Mouse (Mus musculus): Measurements from ENCODE around the gene Pitpnc1. TPM values are rescaled to one million over a fixed set of nuclear protein-coding genes. Genes with fewer than 3 reads are reported as not detected.

Gene Pitpnc1
- polyA plus RNA-seq, 1 experiment: 18.5 TPM

DNA sequence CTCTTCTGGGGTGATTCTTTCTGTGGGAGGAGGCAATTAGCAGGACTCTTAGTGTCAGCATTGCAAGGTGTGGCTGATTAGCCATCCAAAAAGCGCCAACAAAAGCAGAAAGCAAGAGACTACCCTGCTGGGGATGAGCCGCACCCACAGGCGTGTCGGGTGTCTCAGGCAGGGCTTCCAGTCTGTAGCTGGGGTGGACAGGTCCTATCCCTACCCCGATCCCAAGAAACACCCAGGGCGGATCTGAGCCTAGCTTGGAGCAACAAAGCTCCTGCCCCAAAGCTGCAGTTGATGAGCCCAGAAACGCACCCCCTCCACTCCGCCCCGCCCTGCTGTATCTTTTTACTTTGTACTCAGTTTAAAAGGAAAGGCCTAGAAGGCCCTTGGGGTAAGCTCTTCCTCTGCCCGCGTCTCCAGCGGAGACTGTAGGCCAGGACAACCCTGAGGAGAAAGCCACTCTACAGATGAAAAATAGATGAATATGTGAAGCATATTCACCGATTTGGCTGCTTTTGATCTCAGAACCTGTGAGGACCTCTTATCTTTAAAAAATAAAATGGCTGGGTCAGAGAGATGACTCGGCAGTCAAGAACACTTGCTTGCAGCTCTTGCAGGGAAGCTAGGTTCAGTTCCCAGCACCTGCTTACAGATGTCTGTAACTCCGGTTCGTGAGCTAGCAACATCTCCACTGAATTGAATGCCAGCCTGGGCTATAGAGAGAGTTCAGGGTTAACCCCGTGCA is 21.2 kb downstream of the Pitpnc1 start:
- no peaks in the 10 kb centered on the region for H3K27me3 ChIP-seq (replicated peaks; ENCODE audit: control insufficient read depth, insufficient read depth, low read length)
- H3K36me3 ChIP-seq (ENCODE audit: control insufficient read depth, insufficient read depth, low read length): no peaks in the 10 kb centered on the region
- 71% methylated on average over 17 of the region's 17 CpGs for WGBS
- no peak overlapping the region for H3K4me3 ChIP-seq (ENCODE audit: insufficient read depth, low read depth, low read length)
- no peak for DNase-seq
- H3K4me1 ChIP-seq (ENCODE audit: control insufficient read depth, insufficient read depth, low read length): peaks cover 17% of the 10 kb centered on the region
- H3K27ac ChIP-seq (ENCODE audit: insufficient read depth, low read depth, low read length): 0 out of 2 replicates have a peak overlapping the region, but pooled peaks have one; percentile 12
- TF ChIP-seq POLR2A (IDR thresholded peaks at IDR 0.05; ENCODE audit: low read depth, low read length): no peak
- TF ChIP-seq CTCF (conservative IDR thresholded peaks at IDR 0.05; ENCODE audit: insufficient read depth, insufficient read length, low read depth, low read length): no peak

GRCm38 (mm10) chr11:107447915-107448314 is 22.6 kb downstream of the Pitpnc1 start:
- no peak for TF ChIP-seq POLR2A (IDR thresholded peaks at IDR 0.05; ENCODE audit: low read depth, low read length)
- no peak for TF ChIP-seq CTCF (conservative IDR thresholded peaks at IDR 0.05; ENCODE audit: insufficient read depth, insufficient read length, low read depth, low read length)
- no peak for DNase-seq
- peaks cover 19% of the 10 kb centered on the region for H3K4me1 ChIP-seq (ENCODE audit: control insufficient read depth, insufficient read depth, low read length)
- H3K4me3 ChIP-seq (ENCODE audit: insufficient read depth, low read depth, low read length): no peak overlapping the region
- 88% methylated on average over 9 of the region's 9 CpGs for WGBS
- H3K36me3 ChIP-seq (ENCODE audit: control insufficient read depth, insufficient read depth, low read length): no peaks in the 10 kb centered on the region
- no peaks in the 10 kb centered on the region for H3K27me3 ChIP-seq (replicated peaks; ENCODE audit: control insufficient read depth, insufficient read depth, low read length)
- H3K27ac ChIP-seq (ENCODE audit: insufficient read depth, low read depth, low read length): no peak overlapping the region

DNA sequence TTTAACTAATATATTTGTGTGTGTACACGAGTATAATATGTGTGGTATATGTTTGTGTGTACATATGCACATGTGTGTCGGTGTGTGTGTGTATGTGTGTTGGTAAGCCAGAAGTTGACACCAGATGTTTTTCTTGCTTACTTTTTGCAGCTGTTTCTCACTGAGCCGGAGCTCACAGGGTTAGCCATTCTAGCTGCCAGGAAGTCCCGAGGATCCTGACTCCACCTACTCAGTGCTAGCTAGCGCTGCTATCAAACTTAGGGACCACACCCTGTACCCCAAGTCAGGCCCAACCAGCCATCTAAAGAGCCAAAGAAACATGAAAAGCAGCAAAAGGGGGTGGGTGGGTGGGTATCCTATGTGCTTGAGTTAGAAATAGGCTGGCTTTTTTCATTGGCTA is 23.1 kb downstream of the Pitpnc1 start:
- Histone ChIP-seq H3K36me3 (ENCODE audit: control insufficient read depth, insufficient read depth, low read length) (no peaks in the 10 kb centered on the region), H3K4me3 (ENCODE audit: insufficient read depth, low read depth, low read length) (no peak overlapping the region), H3K4me1 (ENCODE audit: control insufficient read depth, insufficient read depth, low read length) (peaks cover 19% of the 10 kb centered on the region), H3K27me3 (replicated peaks; ENCODE audit: control insufficient read depth, insufficient read depth, low read length) (no peaks in the 10 kb centered on the region), H3K27ac (ENCODE audit: insufficient read depth, low read depth, low read length) (no peak overlapping the region)
- TF ChIP-seq POLR2A (IDR thresholded peaks at IDR 0.05; ENCODE audit: low read depth, low read length) (no peak), CTCF (conservative IDR thresholded peaks at IDR 0.05; ENCODE audit: insufficient read depth, insufficient read length, low read depth, low read length) (no peak)
- DNase-seq: no peak
- 44% methylated on average over 5 of the region's 5 CpGs for WGBS

DNA sequence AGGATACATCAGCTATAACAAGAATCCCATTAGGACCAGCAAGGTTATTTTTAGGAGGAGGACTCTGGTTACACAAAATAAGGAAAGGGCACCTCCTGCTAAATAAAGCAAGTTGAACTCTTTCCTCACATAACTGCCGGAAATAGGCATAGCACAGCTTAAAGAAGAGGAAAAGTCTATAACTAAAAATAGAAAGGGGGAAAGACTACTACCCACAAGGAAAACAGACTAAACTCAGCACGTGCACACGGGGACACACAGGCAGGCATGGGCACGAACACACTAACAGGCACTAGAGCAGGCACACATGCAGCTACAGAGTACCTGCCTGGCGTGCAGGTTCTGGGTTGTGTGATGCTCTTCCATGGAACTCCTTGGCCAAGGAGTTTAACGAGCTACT is 23.8 kb downstream of the Pitpnc1 start:
- TF ChIP-seq POLR2A (IDR thresholded peaks at IDR 0.05; ENCODE audit: low read depth, low read length): no peak
- no peak for TF ChIP-seq CTCF (conservative IDR thresholded peaks at IDR 0.05; ENCODE audit: insufficient read depth, insufficient read length, low read depth, low read length)
- peaks cover 15% of the 10 kb centered on the region for H3K4me1 ChIP-seq (ENCODE audit: control insufficient read depth, insufficient read depth, low read length)
- 56% methylated on average over 6 of the region's 6 CpGs for WGBS
- H3K4me3 ChIP-seq (ENCODE audit: insufficient read depth, low read depth, low read length): no peak overlapping the region
- no peak overlapping the region for H3K27ac ChIP-seq (ENCODE audit: insufficient read depth, low read depth, low read length)
- no peaks in the 10 kb centered on the region for H3K36me3 ChIP-seq (ENCODE audit: control insufficient read depth, insufficient read depth, low read length)
- no peaks in the 10 kb centered on the region for H3K27me3 ChIP-seq (replicated peaks; ENCODE audit: control insufficient read depth, insufficient read depth, low read length)
- no peak for DNase-seq

GRCm38 (mm10) chr11:107445683-107446082 is 24.8 kb downstream of the Pitpnc1 start:
- Histone ChIP-seq H3K27ac (ENCODE audit: insufficient read depth, low read depth, low read length) (no peak overlapping the region), H3K27me3 (replicated peaks; ENCODE audit: control insufficient read depth, insufficient read depth, low read length) (no peaks in the 10 kb centered on the region)

GRCm38 (mm10) chr11:107443121-107444095 is 27.1 kb downstream of the Pitpnc1 start:
- no peaks in the 10 kb centered on the region for H3K36me3 ChIP-seq (ENCODE audit: control insufficient read depth, insufficient read depth, low read length)
- peaks cover 7% of the 10 kb centered on the region for H3K4me1 ChIP-seq (ENCODE audit: control insufficient read depth, insufficient read depth, low read length)
- WGBS: 57% methylated on average over 12 of the region's 12 CpGs
- H3K27me3 ChIP-seq (replicated peaks; ENCODE audit: control insufficient read depth, insufficient read depth, low read length): no peaks in the 10 kb centered on the region
- DNase-seq: no peak
- H3K4me3 ChIP-seq (ENCODE audit: insufficient read depth, low read depth, low read length): no peak overlapping the region
- TF ChIP-seq POLR2A (IDR thresholded peaks at IDR 0.05; ENCODE audit: low read depth, low read length): no peak
- no peak for TF ChIP-seq CTCF (conservative IDR thresholded peaks at IDR 0.05; ENCODE audit: insufficient read depth, insufficient read length, low read depth, low read length)
- no peak overlapping the region for H3K27ac ChIP-seq (ENCODE audit: insufficient read depth, low read depth, low read length)

More at GRCm38 (mm10) chr11:107445683-107446082, 24.8 kb downstream of the Pitpnc1 start:
- Histone ChIP-seq H3K4me1 (ENCODE audit: control insufficient read depth, insufficient read depth, low read length) (peaks cover 10% of the 10 kb centered on the region), H3K36me3 (ENCODE audit: control insufficient read depth, insufficient read depth, low read length) (no peaks in the 10 kb centered on the region), H3K4me3 (ENCODE audit: insufficient read depth, low read depth, low read length) (no peak overlapping the region)
- no peak for TF ChIP-seq POLR2A (IDR thresholded peaks at IDR 0.05; ENCODE audit: low read depth, low read length)
- TF ChIP-seq CTCF (conservative IDR thresholded peaks at IDR 0.05; ENCODE audit: insufficient read depth, insufficient read length, low read depth, low read length): no peak
- 81% methylated on average over 3 of the region's 3 CpGs for WGBS
- no peak for DNase-seq

DNA sequence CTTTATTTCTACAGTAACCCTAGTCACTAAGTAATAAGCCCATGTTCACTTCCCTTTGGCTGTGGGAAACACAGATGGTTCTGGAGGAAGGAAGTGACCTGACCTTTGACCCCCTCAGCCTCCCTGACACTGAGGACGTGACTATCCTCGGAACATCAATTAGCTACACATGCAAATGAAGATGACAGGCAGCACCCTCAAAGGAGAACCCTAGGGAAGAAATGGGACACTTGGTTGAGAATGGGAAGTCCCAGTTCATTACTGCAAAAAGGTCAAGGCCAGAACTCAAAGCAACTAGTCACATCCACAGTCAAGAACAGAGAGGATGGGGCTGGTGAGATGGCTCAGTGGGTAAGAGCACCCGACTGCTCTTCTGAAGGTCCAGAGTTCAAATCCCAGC is 29.4 kb downstream of the Pitpnc1 start:
- no peak for DNase-seq
- WGBS: 32% methylated on average over 3 of the region's 3 CpGs
- Histone ChIP-seq H3K4me1 (ENCODE audit: control insufficient read depth, insufficient read depth, low read length) (peaks cover 9% of the 10 kb centered on the region; the same call in 1 of the 2 replicates), H3K36me3 (ENCODE audit: control insufficient read depth, insufficient read depth, low read length) (no peaks in the 10 kb centered on the region), H3K4me3 (ENCODE audit: insufficient read depth, low read depth, low read length) (no peak overlapping the region), H3K27me3 (replicated peaks; ENCODE audit: control insufficient read depth, insufficient read depth, low read length) (no peaks in the 10 kb centered on the region), H3K27ac (ENCODE audit: insufficient read depth, low read depth, low read length) (no peak overlapping the region)
- TF ChIP-seq POLR2A (IDR thresholded peaks at IDR 0.05; ENCODE audit: low read depth, low read length) (no peak), CTCF (conservative IDR thresholded peaks at IDR 0.05; ENCODE audit: insufficient read depth, insufficient read length, low read depth, low read length) (no peak)
